Mouse (Mus musculus) spleen, adult 18-20 months (tissue): ENCODE measurements at regions not wholly inside any gene's neighbourhood (a gene's known extent, or its start where the extent isn't known, plus 50 kb on each side); places are given as distances from the start of the nearest gene placed in this dataset.

Experiments used
- DNase-seq, 2 experiments: peaks; one replicate each; pipeline ENCODE4 v3.0.0; 2022; ENCODE audit warnings: mixed read lengths in 2 of 2

DNA sequence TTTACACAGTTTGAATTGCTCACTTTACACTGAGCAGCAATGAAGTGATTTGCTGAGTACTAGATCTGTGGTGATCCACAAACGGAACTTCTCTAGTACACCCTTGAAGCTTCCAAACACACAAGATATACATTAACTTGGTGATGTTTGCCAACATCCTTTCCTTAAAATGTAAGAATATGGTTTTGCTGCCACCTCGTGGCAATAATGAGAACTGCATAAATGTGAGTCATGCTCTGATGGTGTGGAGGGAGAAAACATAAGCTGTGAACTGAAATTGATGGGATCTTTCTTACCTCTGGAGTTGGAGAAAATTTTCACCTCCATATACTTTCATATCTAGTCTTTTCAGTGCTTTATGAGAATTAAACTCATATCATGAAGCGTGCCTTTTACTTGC lies 51.6 kb downstream of the Bex3 start:
- DNase-seq: peak in 1 of 2 experiments; percentile 17

DNA sequence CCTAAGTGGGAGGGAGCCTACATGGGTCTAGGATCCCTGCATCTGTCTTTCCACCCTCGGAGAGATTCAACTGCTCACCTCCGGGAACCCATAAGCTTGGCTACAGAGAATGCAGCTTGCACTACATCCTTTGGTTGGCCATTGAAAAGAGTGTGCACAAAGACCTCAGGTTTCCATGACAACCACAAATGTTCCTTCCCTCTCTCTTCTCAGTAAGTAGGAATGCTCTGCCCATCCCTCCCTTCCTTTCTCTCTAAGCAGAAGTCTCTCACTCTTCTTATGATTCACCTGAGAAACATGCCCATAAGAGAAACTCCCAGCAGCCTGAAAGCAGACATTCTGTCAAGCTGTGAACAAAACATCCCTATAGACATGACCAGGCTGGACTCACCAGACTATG lies 95.8 kb downstream of the Bex3 start:
- DNase-seq: no peak
